Mouse (Mus musculus) G1E (cell line): ENCODE data around the gene Hist1h2bf. TPM values are rescaled to one million over a fixed set of nuclear protein-coding genes. Genes with fewer than 3 reads are reported as not detected.
"Not testable (repeated sequence)": the region's sequence is repeated elsewhere in the genome, so short reads cannot be mapped to it uniquely, and the experiment has no call there.

Experiments
- ATAC-seq: 2 replicates; pipeline ENCODE4 v1.8.0; 2016; ENCODE audit warnings: mild to moderate bottlenecking; ENCODE audit not compliant: insufficient number of reproducible peaks, poor library complexity, low FRiP score, severe bottlenecking; ENCODE audit errors: extremely low read depth
- DNase-seq: peaks from one replicate; pipeline ENCODE4 v3.0.0; 2012; ENCODE audit warnings: low spot score
- H3K27me3 ChIP-seq: 2 replicates; pipeline ENCODE4 v1.6.1; 2012; ENCODE audit warnings: mild to moderate bottlenecking, low read length, inconsistent platforms; ENCODE audit not compliant: insufficient read depth
- H3K36me3 ChIP-seq: replicated peaks from 2 replicates; pipeline ENCODE3; 2012; ENCODE audit warnings: mild to moderate bottlenecking, inconsistent platforms
- H3K4me1 ChIP-seq: 2 replicates; pipeline ENCODE4 v1.6.1; 2012; ENCODE audit warnings: low read depth, low read length, inconsistent platforms, mixed read lengths; ENCODE audit not compliant: insufficient read depth
- H3K4me3 ChIP-seq: 2 replicates; pipeline ENCODE4 v1.5.1; 2012; ENCODE audit warnings: low read depth, mild to moderate bottlenecking, inconsistent platforms, low read length, moderate library complexity, mixed read lengths
- H3K9me3 ChIP-seq: replicated peaks from 2 replicates; pipeline ENCODE4 v1.6.1; 2012; ENCODE audit warnings: inconsistent platforms
- CTCF ChIP-seq: IDR thresholded peaks from 2 replicates; pipeline ENCODE4 v1.5.1; 2012; ENCODE audit warnings: low read depth, low read length, inconsistent platforms, mixed read lengths
- GATA1 ChIP-seq: IDR thresholded peaks from 2 replicates; pipeline ENCODE4 v1.6.1; 2012; ENCODE audit warnings: borderline replicate concordance, low read length, inconsistent platforms, mixed read lengths
- GATA2 ChIP-seq: IDR thresholded peaks from 2 replicates; pipeline ENCODE4 v1.6.1; 2012; ENCODE audit warnings: low read depth, low read length, inconsistent platforms, borderline replicate concordance
- POLR2AphosphoS5 ChIP-seq: IDR thresholded peaks from 2 replicates; pipeline ENCODE4 v1.6.1; 2012; ENCODE audit warnings: low read depth, low read length, inconsistent platforms; ENCODE audit not compliant: insufficient replicate concordance
- TAL1 ChIP-seq: conservative IDR thresholded peaks from 2 replicates; pipeline ENCODE4 v1.6.1; 2012; ENCODE audit warnings: low read depth, low read length, inconsistent platforms, mixed read lengths
- polyA plus RNA-seq: library from polyadenylated mRNA; stranded (reverse); fragments of >175 nt; gene quantifications from 2 replicates; pipeline ENCODE4 v1.2.3, GENCODE M21; 2012
- total RNA-seq, 2 experiments: library from RNA; stranded (forward) in 1 of 2; stranded (reverse) in 1 of 2; fragments of 200-1000 nt in 1 of 2; fragments of >200 nt in 1 of 2; fragmentation: Nextera tagmentation in 1 of 2; gene quantifications; 2 replicates each; pipeline ENCODE4 v1.2.3; 2014 to 2017

The Hist1h2bf gene
- 610 and 627 TPM in 2 replicates for total RNA-seq (2014; fragmentation: Nextera tagmentation)
- 748 and 859 TPM in 2 replicates for total RNA-seq (2017)
- polyA plus RNA-seq, result 5.7 and 27.4 TPM in 2 replicates

DNA sequence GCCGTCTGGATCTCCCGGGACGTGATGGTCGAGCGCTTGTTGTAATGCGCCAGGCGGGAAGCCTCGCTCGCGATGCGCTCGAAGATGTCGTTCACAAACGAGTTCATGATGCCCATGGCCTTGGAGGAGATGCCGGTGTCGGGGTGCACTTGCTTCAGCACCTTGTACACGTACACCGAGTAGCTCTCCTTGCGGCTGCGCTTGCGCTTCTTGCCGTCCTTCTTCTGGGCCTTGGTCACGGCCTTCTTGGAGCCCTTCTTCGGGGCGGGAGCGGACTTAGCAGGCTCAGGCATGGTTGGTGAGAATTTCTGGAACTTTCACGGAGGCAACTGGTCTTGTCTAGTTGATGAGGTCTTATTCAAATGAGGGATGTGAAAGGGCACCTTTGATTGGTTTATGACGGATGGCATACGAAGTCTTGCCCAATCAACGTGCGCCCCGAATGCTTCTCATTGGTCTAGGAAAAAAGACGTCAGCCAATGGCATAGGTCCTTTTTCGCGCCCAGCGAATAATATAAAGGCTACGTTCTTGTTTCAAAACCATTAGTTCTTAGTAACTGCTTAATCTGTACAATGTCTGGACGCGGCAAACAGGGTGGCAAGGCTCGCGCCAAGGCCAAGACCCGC is at the start of gene Hist1h2bf, which contains the start of gene Hist1h2ad:
Gene Hist1h2bf (minus strand): TSS at position 299 of the 627 bp plus-strand sequence.
Gene Hist1h2ad (plus strand): TSS at position 484 of the 627 bp plus-strand sequence.
- not testable (repeated sequence) for H3K36me3 ChIP-seq, H3K9me3 ChIP-seq, H3K27me3 ChIP-seq
- DNase-seq (peak; percentile 70), ATAC-seq (peak; percentile 70)
- H3K4me1 ChIP-seq, result peaks cover 23% of the 10 kb centered on the region
- H3K4me3 ChIP-seq, result peak within 1 kb of the TSS; percentile 64; the same call in 1 of the 2 replicates

DNA sequence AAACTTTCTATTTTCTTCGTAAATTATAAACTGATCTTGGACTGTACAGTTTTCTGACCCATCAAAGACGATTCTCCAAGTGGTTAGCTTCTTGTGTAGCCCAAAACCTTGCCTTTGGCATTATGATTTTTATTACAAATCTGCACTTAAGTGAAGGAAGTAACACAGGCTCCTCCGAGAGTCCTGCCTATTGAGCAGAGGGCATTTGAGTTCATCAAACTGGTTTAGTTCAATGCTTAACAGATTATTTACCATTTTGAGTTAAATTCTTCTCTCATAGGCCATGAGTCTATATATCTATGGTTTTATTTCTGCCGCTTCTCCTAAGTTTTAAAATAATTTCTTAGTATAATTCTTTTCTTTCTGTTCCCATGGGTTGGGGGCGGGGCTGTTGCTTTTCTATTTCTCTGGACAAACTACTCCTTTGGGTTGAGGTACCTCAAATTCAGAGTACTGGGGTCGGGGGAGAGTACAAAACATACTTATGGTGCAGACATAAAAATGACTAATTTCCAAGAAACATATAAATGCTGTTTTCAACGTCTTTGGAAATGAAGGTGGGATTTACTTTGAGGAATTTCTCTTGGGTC is 49.0 kb upstream of the Hist1h2bf start:
- Histone ChIP-seq H3K36me3 (no peaks in the 10 kb centered on the region), H3K4me3 (peak overlapping the region; percentile 70; the same call in 1 of the 2 replicates), H3K4me1 (peaks cover 23% of the 10 kb centered on the region), H3K9me3 (no peaks in the 10 kb centered on the region), H3K27me3 (peaks cover 5% of the 10 kb centered on the region; the same call in 1 of the 2 replicates)
- DNase-seq (no peak), ATAC-seq (no peak)
- TF ChIP-seq GATA1 (no peak), TAL1 (no peak), CTCF (no peak), GATA2 (no peak), POLR2AphosphoS5 (no peak)

DNA sequence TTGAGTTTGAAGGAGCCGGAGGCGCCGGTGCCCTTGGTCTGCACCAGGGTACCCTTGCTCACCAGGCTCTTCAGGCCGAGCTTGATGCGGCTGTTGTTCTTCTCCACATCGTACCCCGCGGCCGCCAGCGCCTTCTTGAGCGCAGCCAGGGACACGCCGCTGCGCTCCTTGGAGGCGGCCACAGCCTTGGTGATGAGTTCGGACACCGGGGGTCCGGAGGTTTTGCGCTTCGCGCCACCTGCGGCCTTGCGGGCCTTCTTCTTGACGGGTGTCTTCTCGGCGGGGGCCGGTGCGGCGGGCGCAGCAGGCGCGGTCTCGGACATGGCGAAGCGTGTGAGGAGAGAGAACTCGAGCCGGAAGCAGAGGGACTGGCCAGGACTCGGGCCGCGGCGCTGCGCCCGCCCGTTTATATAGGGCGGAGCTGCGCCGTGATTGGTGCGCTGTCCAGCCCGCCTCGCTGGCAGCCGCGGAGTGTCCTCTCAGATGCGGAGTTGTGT is 48.2 kb upstream of the Hist1h2bf start, which contains the start of gene Hist1h1e:
Gene Hist1h1e (minus strand): TSS at position 384 of the 497 bp plus-strand sequence.
- Histone ChIP-seq H3K4me3 (peak within 1 kb of the TSS; percentile 70), H3K4me1 (peaks cover 23% of the 10 kb centered on the region)
- peak; percentile 77; the same call in 1 of the 2 replicates for TF ChIP-seq POLR2AphosphoS5
- ATAC-seq, result peak; percentile 41
- H3K27me3 ChIP-seq, H3K36me3 ChIP-seq, H3K9me3 ChIP-seq: not testable (repeated sequence)
- DNase-seq, result peak; percentile 75

DNA sequence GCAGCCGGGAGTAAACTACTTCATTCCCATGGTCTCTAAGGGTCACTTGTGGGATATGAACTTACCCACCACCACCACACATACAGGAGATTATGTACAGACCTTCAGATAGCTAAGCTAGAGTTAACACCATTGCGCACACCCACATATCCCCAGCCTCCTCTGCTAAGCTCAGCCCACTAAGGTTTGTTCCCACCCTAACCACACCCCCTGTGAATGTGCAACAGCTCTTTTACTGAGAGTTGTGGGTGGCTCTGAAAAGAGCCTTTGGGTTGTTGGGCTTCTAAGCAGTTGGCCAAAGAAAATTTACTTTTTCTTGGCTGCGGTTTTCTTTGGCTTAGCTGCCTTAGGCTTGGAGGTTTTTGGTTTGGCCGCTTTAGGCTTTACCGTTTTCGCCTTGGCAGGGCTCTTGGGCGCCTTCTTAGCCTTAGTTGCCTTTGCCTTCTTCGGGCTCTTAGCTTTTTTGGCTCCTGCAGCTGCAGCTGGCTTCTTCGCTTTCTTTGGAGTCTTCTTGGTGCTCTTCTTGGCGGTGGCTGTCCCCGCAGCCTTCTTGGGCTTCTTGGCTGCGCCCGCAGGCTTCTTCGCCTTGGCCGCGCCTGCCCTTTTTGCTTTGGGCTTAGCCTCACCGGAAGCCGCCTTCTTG is 47.7 kb upstream of the Hist1h2bf start:
- TF ChIP-seq POLR2AphosphoS5 (0 out of 2 replicates have a peak, but pooled peaks have one; percentile 8), GATA2 (no peak)
- DNase-seq, result peak; percentile 55
- Histone ChIP-seq H3K4me1 (peaks cover 23% of the 10 kb centered on the region), H3K27me3 (peaks cover 5% of the 10 kb centered on the region; the same call in 1 of the 2 replicates), H3K36me3 (no peaks in the 10 kb centered on the region), H3K9me3 (no peaks in the 10 kb centered on the region), H3K4me3 (peak overlapping the region; percentile 70)
- ATAC-seq, result peak; percentile 62

DNA sequence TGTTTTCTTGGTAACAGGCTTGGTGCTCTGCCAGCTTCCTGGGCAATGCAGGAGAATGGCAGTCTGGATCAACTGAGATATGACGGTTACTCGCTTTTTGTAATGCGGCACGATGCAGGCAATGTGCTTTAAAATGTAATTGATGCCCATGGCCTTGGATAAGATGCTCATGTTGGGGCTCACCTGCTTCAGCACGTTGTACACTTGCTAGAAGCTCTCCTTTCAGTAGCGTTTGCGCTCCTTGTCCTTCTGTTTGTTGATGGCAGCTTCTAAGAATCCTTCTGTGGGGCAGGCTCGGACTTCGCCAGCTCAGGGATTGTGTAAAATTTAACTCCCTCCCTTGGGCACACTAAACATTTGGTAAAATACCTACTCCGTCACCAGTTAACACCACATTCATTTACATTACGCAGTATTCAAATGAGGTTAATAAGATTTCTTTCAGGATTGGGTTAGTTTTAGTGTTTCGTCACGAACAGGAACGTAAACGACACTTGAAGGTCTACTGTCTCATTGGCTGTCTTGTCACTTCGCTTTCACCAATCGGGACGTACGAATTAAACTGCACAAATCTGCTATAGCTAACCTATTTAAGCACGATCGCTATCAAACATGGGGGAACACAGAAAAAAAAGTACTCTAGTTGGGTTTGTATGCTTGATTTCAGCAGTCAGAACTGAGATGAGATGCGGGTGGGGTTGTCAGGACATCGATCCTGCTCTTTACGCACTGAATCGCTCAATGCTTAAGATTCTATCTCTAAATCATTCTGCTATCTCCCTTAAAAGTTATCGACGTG is 46.9 kb upstream of the Hist1h2bf start, which contains the start of gene Hist1h2be:
Gene Hist1h2be (minus strand): TSS at position 392 of the 799 bp plus-strand sequence.
- DNase-seq (peak; percentile 47), ATAC-seq (peak; percentile 79)
- no peaks in the 10 kb centered on the region for H3K36me3 ChIP-seq
- TF ChIP-seq POLR2AphosphoS5 (peak; percentile 96), TAL1 (no peak)
- H3K4me1 ChIP-seq, result peaks cover 23% of the 10 kb centered on the region
- no peaks in the 10 kb centered on the region for H3K9me3 ChIP-seq
- H3K27me3 ChIP-seq, result 0 out of 2 replicates have a peak, but pooled peaks cover 5% of the 10 kb centered on the region
- peak within 1 kb of the TSS; percentile 70 for H3K4me3 ChIP-seq

DNA sequence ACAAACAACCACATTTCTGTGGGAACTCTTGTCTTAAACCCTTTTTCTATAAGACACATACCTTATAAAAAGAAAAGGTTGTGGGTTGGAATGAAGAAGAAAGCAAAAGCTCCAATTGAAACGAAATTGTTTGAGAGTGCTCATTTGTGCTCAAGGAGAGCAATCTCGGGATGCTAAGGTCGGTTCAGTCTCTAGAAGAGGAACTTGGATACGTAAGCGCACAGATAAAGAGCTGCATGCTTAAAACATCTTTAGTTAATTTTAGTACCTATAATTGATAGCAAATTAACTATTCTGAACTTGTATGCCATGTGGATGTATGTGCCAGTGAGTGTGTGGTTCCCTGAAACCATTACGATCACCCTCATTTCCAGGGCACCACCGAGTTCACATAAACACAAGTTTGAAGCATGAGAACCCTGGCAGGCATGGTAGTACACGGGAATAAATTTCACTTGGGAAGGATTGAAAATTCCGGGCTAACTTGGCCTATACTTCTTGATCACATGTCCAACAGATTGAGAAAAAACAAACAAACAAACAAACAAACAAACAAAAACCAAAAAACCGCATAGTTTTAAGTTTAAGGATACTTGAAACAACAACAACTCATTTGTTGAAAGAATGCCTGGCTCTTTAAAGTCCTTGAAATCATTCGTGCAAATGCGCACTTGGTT is 46.2 kb upstream of the Hist1h2bf start:
- H3K4me3 ChIP-seq, result peak overlapping the region; percentile 70
- H3K9me3 ChIP-seq, result no peaks in the 10 kb centered on the region
- DNase-seq (no peak), ATAC-seq (no peak)
- TF ChIP-seq GATA1 (no peak), CTCF (no peak), GATA2 (no peak), TAL1 (no peak), POLR2AphosphoS5 (no peak)
- H3K36me3 ChIP-seq, result no peaks in the 10 kb centered on the region
- peaks cover 23% of the 10 kb centered on the region for H3K4me1 ChIP-seq
- H3K27me3 ChIP-seq, result no peaks in the 10 kb centered on the region
